Mouse (Mus musculus) liver, adult 2 months (tissue): ENCODE data around the gene Atp6v0d1.

ENCODE experiments used
- CTCF ChIP-seq: fragments of 200-500 bp; IDR thresholded peaks from 2 replicates; pipeline ENCODE4 v1.5.1; 2011; ENCODE audit warnings: low read depth, low read length, control low read depth
- POLR2A ChIP-seq: fragments of 200-500 bp; IDR thresholded peaks from 2 replicates; pipeline ENCODE4 v1.6.1; 2011; ENCODE audit warnings: low read length, control low read depth; ENCODE audit not compliant: insufficient read depth; ENCODE audit errors: extremely low read depth

DNA sequence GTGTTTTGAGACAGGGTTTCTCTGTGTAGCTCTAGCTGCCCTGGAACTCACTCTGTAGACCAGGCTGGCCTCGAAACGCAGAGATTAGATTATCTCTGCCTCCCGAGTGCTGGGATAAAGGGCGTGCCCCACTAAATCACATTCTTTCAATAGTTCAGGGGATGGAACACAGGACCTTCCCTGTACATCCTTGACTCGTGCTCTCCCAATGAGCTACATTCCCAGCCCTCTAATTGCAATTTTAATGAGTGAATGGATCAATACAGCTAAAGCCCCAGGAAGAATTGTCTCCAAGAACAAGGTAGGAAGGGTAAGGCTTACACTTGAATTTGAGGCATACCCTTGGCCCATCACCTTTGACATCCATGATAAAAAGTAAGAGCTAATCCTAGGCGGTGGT lies 32.9 kb upstream of the Atp6v0d1 start:
- TF ChIP-seq POLR2A (no peak), CTCF (no peak)
